Mouse (Mus musculus): Measurements from ENCODE around the gene Itga3.

DNA sequence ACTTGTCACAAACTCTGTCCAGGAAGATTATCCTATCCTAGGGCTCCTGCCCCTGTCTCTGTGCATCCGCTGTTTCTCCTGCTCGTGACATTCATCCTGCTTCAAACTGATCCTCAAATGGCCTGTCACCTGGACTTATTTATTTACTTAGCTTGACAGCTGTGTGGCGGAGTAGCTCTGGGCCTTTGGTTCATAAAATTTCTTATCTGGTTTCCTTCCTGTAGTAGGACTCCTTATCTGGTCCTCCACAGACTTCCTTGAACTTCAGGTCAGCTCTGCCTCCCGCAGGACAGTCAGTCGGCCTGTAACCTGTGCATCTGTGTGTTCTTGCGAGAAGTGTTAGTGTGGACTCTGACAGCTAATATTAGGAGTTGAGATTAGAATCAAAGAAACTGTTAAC lies 27.7 kb upstream of the Itga3 start:
- no peak for TF ChIP-seq CTCF (IDR thresholded peaks at IDR 0.05; ENCODE audit: control insufficient read depth, insufficient read depth, insufficient read length)
- no peak for TF ChIP-seq USF1 (IDR thresholded peaks at IDR 0.05; ENCODE audit: low read depth)
- TF ChIP-seq MYOG (IDR thresholded peaks at IDR 0.05; ENCODE audit: control insufficient read depth, extremely low read depth, insufficient read length): no peak
- TF ChIP-seq MAX (IDR thresholded peaks at IDR 0.05): no peak
- no peak for TF ChIP-seq MYOD1 (IDR thresholded peaks at IDR 0.05; ENCODE audit: control insufficient read depth, insufficient read length, low read depth)
- no peak for TF ChIP-seq FOSL1 (IDR thresholded peaks at IDR 0.05; ENCODE audit: insufficient read depth, low read length, poor library complexity, severe bottlenecking)
- no peak for TF ChIP-seq CEBPB (IDR thresholded peaks at IDR 0.05; ENCODE audit: low read depth)
